Mouse (Mus musculus) neural tube, embryonic 14.5 days (tissue): ENCODE results near the gene Fzd5. TPM values are rescaled to one million over a fixed set of nuclear protein-coding genes. Genes with fewer than 3 reads are reported as not detected.
A peak's percentile ranks its signal among the peaks of the same experiment; 100 is the strongest.

Source experiments
- ATAC-seq: fragments of 200-750 bp; cut with Nextera tagmentation; 2 replicates; pipeline ENCODE4 v1.8.0; 2017; ENCODE audit warnings: low read depth, mild to moderate bottlenecking, moderate TSS enrichment, moderate library complexity
- H3K27ac ChIP-seq: fragments of 300-500 bp; sonication (generic); 2 replicates; pipeline ENCODE4 v1.5.1; 2014; ENCODE audit warnings: low read depth, mild to moderate bottlenecking, control low read depth, low read length, moderate library complexity, mixed read lengths
- H3K27me3 ChIP-seq: fragments of 300-500 bp; sonication (generic); 2 replicates; pipeline ENCODE4 v1.6.1; 2014; ENCODE audit warnings: low read length; ENCODE audit not compliant: control insufficient read depth, insufficient read depth
- H3K36me3 ChIP-seq: fragments of 300-500 bp; sonication (generic); 2 replicates; pipeline ENCODE4 v1.6.1; 2014; ENCODE audit warnings: low read length, mixed read lengths; ENCODE audit not compliant: control insufficient read depth, insufficient read depth
- H3K4me1 ChIP-seq: fragments of 300-500 bp; sonication (generic); 2 replicates; pipeline ENCODE4 v1.6.1; 2014; ENCODE audit warnings: low read length; ENCODE audit not compliant: control insufficient read depth, insufficient read depth
- H3K4me2 ChIP-seq: fragments of 300-500 bp; sonication (generic); 2 replicates; pipeline ENCODE4 v1.6.1; 2014; ENCODE audit warnings: mild to moderate bottlenecking, low read depth, low read length, control low read depth
- H3K4me3 ChIP-seq: fragments of 300-500 bp; sonication (generic); 2 replicates; pipeline ENCODE4 v1.5.1; 2014; ENCODE audit warnings: low read depth, low read length, control low read depth, mixed read lengths
- H3K9ac ChIP-seq: fragments of 300-500 bp; sonication (generic); replicated peaks from 2 replicates; pipeline ENCODE4 v1.6.1; 2014; ENCODE audit warnings: low read depth, mild to moderate bottlenecking, control low read depth, low read length, mixed read lengths
- H3K9me3 ChIP-seq: fragments of 300-500 bp; sonication (generic); 2 replicates; pipeline ENCODE4 v1.6.1; 2016; ENCODE audit warnings: low read length; ENCODE audit not compliant: control insufficient read depth
- WGBS: fragments of 180-500 bp; shearing (Covaris S2); extraction: QIAGEN DNeasy Blood & Tissue Kit; methylation state at CpG from one replicate; pipeline ENCODE4 v1.1.7; 2014; 5-methylcytosine and 5-hydroxymethylcytosine counted together
- polyA plus RNA-seq: library from polyadenylated mRNA; unstranded; fragments of >200 nt; fragmentation: Nextera tagmentation; extraction: Ambion mirVana; gene quantifications from 2 replicates; pipeline ENCODE4 v1.2.1, GENCODE M21; 2014

Fzd5 gene
- polyA plus RNA-seq, 1 experiment from 2014 or later: 0.08 TPM

DNA sequence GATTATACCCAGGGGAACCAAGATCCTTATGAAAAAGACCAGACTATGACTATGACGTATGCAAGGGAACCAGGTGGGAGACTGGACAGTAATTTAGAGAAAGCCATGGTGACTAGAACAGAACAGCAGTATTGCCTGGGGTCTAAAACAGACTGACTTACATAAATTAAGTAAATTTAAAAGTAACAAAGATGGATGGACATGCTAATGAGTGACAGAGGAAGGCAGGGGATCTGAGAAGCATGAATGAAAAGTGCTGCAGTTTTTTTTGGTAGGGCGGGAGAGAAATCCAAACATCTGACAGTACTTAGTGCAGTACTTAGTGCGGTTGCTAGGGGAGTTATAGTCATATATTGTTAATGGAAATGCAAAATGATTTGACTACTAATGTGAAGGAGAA lies 42.4 kb downstream of the Fzd5 start:
- Histone ChIP-seq H3K4me2 (no peak overlapping the region), H3K36me3 (no peaks in the 10 kb centered on the region), H3K27me3 (no peaks in the 10 kb centered on the region), H3K9ac (no peak overlapping the region), H3K4me3 (no peak overlapping the region), H3K27ac (no peak overlapping the region), H3K9me3 (no peaks in the 10 kb centered on the region), H3K4me1 (peaks cover 15% of the 10 kb centered on the region)
- 50% methylated on average over 3 of the region's 3 CpGs for WGBS
- no peak for ATAC-seq

GRCm38 (mm10) chr1:64691581-64691980 lies 46.0 kb downstream of the Fzd5 start:
- Histone ChIP-seq H3K9me3 (no peaks in the 10 kb centered on the region), H3K27me3 (no peaks in the 10 kb centered on the region), H3K9ac (peak overlapping the region; percentile 78), H3K4me3 (peak overlapping the region; percentile 94), H3K36me3 (no peaks in the 10 kb centered on the region), H3K27ac (no peak overlapping the region), H3K4me1 (peaks cover 15% of the 10 kb centered on the region), H3K4me2 (peak overlapping the region; percentile 92)
- ATAC-seq: no peak
- 2% methylated on average over 9 of the region's 9 CpGs for WGBS

DNA sequence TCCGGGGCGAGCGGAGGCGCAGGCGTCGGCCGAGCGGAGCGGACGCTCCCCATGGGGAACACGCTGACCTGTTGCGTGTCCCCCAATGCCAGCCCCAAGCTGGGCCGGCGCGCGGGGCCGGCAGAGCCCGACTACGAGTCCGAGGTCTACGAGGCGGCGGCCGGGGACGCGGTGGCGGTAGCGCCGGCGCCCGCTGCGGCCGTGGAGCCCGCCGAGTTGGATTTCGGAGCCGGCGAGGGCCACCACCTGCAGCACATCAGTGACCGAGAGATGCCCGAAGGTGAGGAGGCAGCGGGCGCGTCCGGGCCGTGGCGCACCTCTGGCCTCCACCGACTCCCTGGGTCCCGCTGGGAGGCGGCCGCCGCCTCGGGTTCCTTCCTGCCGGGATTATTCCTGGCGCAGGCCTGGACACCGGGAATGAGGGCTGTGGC lies 46.4 kb downstream of the Fzd5 start:
- Histone ChIP-seq H3K27ac (peak overlapping the region; percentile 73), H3K27me3 (no peaks in the 10 kb centered on the region), H3K9me3 (no peaks in the 10 kb centered on the region), H3K36me3 (no peaks in the 10 kb centered on the region), H3K4me3 (peak overlapping the region; percentile 94), H3K9ac (peak overlapping the region; percentile 78), H3K4me1 (peaks cover 15% of the 10 kb centered on the region), H3K4me2 (peak overlapping the region; percentile 92)
- 0% methylated on average over 32 of the region's 55 CpGs for WGBS
- ATAC-seq: no peak

GRCm38 (mm10) chr1:64690213-64691013 lies 47.1 kb downstream of the Fzd5 start, which contains the start of gene Ccnyl1:
Gene Ccnyl1, plus strand, starts transcription at chr1:64690455.
- under 1% methylated on average over 61 of the region's 71 CpGs for WGBS
- Histone ChIP-seq H3K4me2 (peak within 1 kb of the TSS; percentile 92), H3K27me3 (no peaks in the 10 kb centered on the region), H3K27ac (peak within 1 kb of the TSS; percentile 73), H3K9me3 (no peaks in the 10 kb centered on the region), H3K36me3 (no peaks in the 10 kb centered on the region), H3K4me3 (peak within 1 kb of the TSS; percentile 94), H3K9ac (peak within 1 kb of the TSS; percentile 78), H3K4me1 (peaks cover 15% of the 10 kb centered on the region)
- ATAC-seq: peak; percentile 100

- ATAC-seq: no peak
- Histone ChIP-seq H3K36me3 (no peaks in the 10 kb centered on the region), H3K27me3 (no peaks in the 10 kb centered on the region), H3K27ac (no peak overlapping the region), H3K4me3 (peak overlapping the region; percentile 94), H3K4me1 (peaks cover 15% of the 10 kb centered on the region), H3K9ac (peak overlapping the region; percentile 78; the same call in 1 of the 2 replicates), H3K9me3 (no peaks in the 10 kb centered on the region), H3K4me2 (peak overlapping the region; percentile 76)
- WGBS: 39% methylated on average over 9 of the region's 9 CpGs
Measured at GRCm38 (mm10) chr1:64689561-64690212, 47.9 kb downstream of the Fzd5 start.

DNA sequence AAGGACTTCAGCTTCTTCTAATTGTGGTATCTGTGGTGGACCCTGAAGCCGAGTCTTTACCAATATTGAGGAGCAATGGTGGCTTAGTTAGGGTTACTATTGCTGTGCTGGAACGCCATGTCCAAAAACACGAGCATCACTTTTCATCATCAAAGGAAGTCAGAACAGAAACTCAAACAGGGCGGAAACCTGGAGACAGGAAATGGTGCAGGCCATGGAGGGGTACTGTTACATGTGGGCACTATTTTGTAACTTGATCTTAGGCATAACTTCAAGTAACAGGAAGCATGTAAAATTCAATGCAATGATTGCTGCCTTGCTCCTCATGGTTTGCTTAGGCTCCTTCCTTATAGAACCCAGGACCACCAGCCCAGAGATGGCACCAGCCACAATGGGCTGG lies 49.5 kb downstream of the Fzd5 start:
- WGBS: 88% methylated on average over 4 of the region's 4 CpGs
- Histone ChIP-seq H3K4me1 (peaks cover 15% of the 10 kb centered on the region), H3K9ac (no peak overlapping the region), H3K4me3 (no peak overlapping the region), H3K9me3 (no peaks in the 10 kb centered on the region), H3K36me3 (no peaks in the 10 kb centered on the region), H3K4me2 (no peak overlapping the region), H3K27ac (no peak overlapping the region), H3K27me3 (no peaks in the 10 kb centered on the region)
- ATAC-seq: no peak

DNA sequence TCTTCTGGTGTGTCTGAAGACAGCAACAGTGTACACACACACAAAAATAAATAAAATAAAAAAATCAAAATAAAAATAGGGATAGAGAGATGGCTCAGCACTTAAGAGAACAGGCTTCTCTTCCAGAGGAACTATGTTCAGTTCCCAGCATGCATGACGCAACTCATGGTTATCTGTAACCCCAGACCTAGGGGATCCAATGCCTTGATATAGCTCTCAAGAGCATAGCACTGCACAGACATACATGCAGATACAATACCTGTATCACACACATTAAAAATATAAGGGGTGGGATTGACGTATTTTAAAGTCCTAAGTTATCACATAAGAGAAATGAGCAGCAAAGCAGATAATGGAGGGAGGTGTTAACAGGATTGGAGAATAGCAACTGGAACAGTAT lies 53.1 kb downstream of the Fzd5 start:
- no peak for ATAC-seq
- Histone ChIP-seq H3K9me3 (no peaks in the 10 kb centered on the region), H3K36me3 (no peaks in the 10 kb centered on the region), H3K27ac (no peak overlapping the region), H3K9ac (no peak overlapping the region), H3K4me3 (no peak overlapping the region), H3K4me2 (no peak overlapping the region), H3K4me1 (no peaks in the 10 kb centered on the region), H3K27me3 (no peaks in the 10 kb centered on the region)
- 97% methylated on average over 2 of the region's 2 CpGs for WGBS

- ATAC-seq: no peak
- Histone ChIP-seq H3K4me2 (no peak overlapping the region), H3K36me3 (no peaks in the 10 kb centered on the region), H3K4me3 (no peak overlapping the region), H3K4me1 (no peaks in the 10 kb centered on the region), H3K27me3 (no peaks in the 10 kb centered on the region), H3K9ac (no peak overlapping the region), H3K27ac (no peak overlapping the region), H3K9me3 (no peaks in the 10 kb centered on the region)
- WGBS: 93% methylated on average over 3 of the region's 3 CpGs
Measured at GRCm38 (mm10) chr1:64683039-64683438, 54.5 kb downstream of the Fzd5 start.

GRCm38 (mm10) chr1:64681499-64681898 lies 56.1 kb downstream of the Fzd5 start:
- Histone ChIP-seq H3K36me3 (no peaks in the 10 kb centered on the region), H3K9ac (no peak overlapping the region), H3K4me2 (no peak overlapping the region), H3K9me3 (no peaks in the 10 kb centered on the region), H3K4me1 (no peaks in the 10 kb centered on the region), H3K4me3 (no peak overlapping the region), H3K27ac (no peak overlapping the region), H3K27me3 (no peaks in the 10 kb centered on the region)
- ATAC-seq: no peak
- 98% methylated on average over 3 of the region's 3 CpGs for WGBS
